Mouse (Mus musculus) gastrocnemius, adult 2 months (tissue): ENCODE data around the gene Nek6. TPM values are rescaled to one million over a fixed set of nuclear protein-coding genes. Genes with fewer than 3 reads are reported as not detected.

ENCODE experiments used
- DNase-seq: peaks from one replicate; pipeline ENCODE4 v3.0.0; 2022
- H3K27ac ChIP-seq: fragments of 200-600 bp; 2 replicates; pipeline ENCODE4 v1.8.1; 2022; ENCODE audit warnings: mild to moderate bottlenecking
- H3K4me3 ChIP-seq: fragments of 200-600 bp; 2 replicates; pipeline ENCODE4 v1.8.1; 2022; ENCODE audit warnings: mild to moderate bottlenecking, moderate library complexity
- CTCF ChIP-seq: fragments of 200-600 bp; IDR thresholded peaks from 2 replicates; pipeline ENCODE4 v1.8.1; 2022; ENCODE audit warnings: antibody characterized with exemption, mild to moderate bottlenecking, moderate library complexity
- intact Hi-C: fragments of 180-260 bp; cut with DNase I; formaldehyde crosslinking; loops from one replicate; pipeline ENCODE4 v1.15.1; 2025
- total RNA-seq, 2 experiments: library from RNA; stranded (reverse); gene quantifications; 2 replicates each; pipeline ENCODE4 v1.2.3; 2021

Gene Nek6
- total RNA-seq, 2 experiments from 2014 or later, result 4.9 to 10.7 TPM

DNA sequence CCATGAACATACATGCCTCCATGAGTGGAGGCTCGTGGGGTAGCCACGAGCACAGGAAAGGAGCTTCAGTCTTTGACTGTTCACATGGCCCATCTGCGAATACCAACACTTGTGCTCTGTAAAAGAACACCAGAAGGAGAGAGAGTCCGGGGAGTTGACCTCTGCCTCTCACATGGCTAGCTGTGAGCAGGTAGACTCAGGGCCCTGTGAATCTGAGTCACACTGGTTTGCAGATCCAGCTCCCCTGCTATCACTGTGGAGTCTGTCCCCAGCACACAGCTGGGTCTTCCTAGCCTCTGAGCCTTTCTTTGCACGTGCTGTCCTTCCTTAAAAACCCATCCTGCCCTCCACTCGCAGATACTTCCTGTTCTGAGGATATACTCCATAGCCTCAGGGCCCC is 22.3 kb downstream of the Nek6 start:
- intact Hi-C loops, result no loop called here

DNA sequence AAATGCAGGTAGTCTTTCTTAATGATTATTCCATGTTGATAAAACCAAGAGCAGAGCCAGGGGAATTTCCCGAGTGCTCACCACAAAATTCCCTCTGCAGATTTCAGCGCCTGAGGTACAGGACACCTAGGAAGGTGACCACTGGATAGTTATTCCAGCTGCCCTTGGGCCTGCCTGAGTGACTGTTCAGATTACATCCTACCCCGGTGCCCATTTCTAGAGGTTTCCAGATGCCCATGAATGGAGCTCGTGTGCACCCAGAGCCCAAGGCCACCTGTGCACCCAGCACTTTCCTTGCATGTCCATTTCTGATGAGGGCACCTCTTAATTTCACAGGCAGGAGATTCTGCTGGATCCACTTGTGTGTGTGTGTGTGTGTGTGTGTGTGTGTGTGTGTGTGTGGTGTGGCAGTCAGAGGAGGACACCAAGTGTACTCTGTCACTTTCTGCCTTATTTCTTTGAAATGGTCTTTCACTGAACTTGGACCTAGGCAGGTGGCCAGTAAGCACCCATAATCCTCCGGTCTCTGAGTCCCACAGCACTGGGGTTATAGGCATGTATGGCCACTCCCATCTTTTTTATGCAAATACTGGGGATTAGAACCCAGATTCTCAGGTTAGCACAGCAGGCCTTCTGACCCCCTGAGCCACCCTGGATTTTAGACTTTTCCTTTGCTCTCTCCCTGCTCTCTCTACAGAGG is 22.9 kb downstream of the Nek6 start:
- Histone ChIP-seq H3K4me3 (no peak overlapping the region), H3K27ac (peak overlapping the region; percentile 74)
- intact Hi-C loops, result no loop called here
- no peak for TF ChIP-seq CTCF
- no peak for DNase-seq

More for the DNA sequence above, 22.3 kb downstream of the Nek6 start:
- TF ChIP-seq CTCF, result no peak
- DNase-seq, result no peak
- H3K4me3 ChIP-seq, result no peak overlapping the region
- peak overlapping the region; percentile 74 for H3K27ac ChIP-seq

DNA sequence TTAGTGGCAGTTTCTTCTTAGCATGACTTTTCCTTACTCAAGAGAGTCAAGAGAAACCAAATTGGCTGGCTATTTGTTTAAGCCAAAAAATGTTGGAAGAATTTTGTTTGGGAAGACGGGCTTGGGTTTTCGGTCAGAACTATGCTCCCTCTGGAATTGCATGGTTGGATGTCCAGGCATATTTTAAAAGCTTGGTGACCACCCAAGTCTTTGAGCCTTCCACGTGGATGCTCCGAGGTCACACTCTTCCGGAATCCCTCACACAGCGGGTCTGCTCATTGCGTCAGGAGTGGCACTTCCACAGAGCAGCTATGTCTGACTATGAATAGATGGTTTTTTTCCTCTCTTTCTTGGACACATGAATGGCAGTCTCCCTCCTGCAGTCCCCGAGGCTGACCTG is 23.6 kb downstream of the Nek6 start:
- DNase-seq, result no peak
- Histone ChIP-seq H3K4me3 (no peak overlapping the region; the same call in 1 of the 2 replicates), H3K27ac (peak overlapping the region; percentile 44)
- TF ChIP-seq CTCF, result no peak
- intact Hi-C loops, result no loop called here

DNA sequence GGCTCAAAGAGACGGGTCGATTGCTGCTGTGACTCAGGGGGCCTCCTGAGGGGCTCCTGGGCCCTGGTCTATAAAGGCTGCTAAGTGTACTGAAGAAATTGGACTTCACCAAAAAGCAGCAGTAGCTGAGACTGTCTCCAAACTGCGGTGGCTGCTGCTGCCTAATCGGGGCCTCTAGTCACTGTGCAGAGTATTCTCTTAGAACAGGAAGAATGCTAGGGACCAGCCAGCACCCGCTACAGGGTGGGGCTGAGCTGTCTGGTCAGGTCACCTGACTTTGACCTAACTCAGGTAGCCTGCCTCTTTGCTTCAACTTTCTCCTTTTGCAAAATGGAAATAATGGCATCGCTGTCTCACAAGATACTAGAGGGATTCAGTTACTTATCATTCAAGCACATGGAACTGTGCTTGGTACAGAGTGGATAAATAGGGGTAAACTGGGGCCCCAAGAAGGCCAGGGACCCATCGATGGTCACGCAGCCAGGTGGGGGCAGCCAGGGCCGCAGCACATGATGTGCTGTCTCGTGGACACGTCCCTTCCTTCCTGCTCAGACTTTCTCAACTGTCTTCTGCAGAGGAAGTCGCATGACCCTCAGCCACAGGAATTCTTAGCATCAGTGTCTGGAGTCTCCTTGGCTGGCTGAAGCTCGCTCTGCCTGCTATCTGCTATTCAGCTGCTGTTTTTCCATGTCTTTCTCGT is 24.2 kb downstream of the Nek6 start:
- no peak for TF ChIP-seq CTCF
- Histone ChIP-seq H3K27ac (peak overlapping the region; percentile 44), H3K4me3 (no peak overlapping the region; the same call in 1 of the 2 replicates)
- intact Hi-C loops, result no loop called here
- DNase-seq, result no peak

DNA sequence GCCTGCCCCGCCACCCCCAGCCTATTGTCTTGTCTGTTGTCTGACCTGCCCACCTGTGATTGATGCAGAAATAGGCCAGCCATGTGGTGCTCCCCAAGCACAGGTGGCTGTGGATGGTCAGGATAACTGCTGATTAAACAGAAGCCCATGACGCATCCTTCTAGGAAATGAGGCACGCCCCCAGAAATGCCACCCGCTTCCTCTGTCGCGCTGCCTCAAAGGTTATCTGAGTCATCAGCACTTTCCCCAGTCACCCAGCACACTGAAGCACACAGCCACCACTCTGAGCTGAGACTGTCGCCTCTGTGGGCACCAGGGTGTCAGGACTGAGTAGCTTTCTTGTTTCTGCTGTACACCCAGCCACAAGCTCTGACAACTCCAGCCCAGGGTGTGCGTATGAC is 24.9 kb downstream of the Nek6 start:
- Histone ChIP-seq H3K27ac (peak overlapping the region; percentile 46), H3K4me3 (no peak overlapping the region)
- TF ChIP-seq CTCF, result no peak
- DNase-seq, result peak; percentile 46
- intact Hi-C loops, result no loop called here

DNA sequence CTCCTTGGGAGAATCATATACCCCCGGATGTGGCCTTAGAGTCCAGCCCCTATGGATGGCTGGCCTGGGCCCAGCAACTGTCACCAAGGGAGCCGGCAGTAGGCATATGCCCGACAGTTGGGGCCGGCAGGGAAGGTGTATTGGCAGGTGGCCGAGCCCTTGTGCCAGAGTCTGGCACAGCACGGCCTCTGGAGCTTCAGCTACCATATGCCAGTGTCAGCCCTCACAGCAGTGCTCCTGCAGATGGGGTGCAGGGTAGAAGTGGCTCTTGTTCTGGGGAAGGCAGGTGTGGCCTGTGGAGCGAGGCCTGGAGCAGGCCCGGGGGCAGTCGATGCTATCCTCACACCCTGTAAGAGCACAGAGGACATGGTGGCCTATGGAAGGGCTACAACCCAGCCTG is 28.2 kb downstream of the Nek6 start:
- Histone ChIP-seq H3K4me3 (no peak overlapping the region), H3K27ac (peak overlapping the region; percentile 8; the same call in 1 of the 2 replicates)
- DNase-seq, result no peak
- intact Hi-C loops, result no loop called here
- TF ChIP-seq CTCF, result no peak

DNA sequence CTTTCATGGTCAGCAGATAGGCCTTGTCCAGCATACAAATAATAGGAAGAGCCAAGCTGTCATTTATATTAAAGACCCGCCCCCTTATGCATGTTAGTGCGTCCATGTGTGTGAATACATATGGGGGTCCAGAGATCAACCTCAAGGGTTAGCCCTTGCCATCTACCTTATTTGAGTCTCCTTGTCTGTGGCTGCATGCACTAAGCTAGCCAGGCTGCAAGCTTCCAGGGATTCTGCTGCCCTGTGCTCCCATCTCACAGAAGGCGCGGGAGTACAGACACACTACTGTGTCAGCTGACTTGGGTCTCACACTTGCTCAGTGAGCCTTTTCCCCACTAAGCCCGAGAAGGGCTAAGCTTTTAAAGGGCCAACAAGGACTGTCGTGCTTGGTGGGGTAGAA is 29.2 kb downstream of the Nek6 start:
- DNase-seq, result no peak

DNA sequence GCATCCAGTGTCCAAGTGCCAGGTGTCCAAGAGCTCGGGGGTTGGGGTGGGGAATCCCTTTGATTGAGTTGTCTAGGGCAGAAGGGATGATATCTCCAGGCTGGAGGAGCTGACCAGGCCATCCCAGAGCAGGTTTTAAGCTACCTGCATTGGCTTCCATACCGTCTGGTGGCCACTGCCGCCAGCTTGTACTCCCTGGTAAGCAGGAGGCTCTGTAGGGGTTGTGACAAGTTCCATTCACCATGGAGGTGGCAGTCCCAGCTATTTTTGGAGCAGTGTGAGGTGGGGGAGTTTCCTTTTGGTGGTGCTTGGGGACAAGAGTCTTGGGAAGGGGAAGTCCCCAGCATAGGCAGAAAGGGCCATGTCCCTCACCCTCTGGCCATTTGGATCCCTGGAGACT is 29.7 kb downstream of the Nek6 start:
- no peak overlapping the region for H3K4me3 ChIP-seq
- no peak overlapping the region for H3K27ac ChIP-seq
- TF ChIP-seq CTCF, result no peak
- DNase-seq, result no peak
- intact Hi-C loops, result no loop called here

More for the DNA sequence above, 29.2 kb downstream of the Nek6 start:
- no peak for TF ChIP-seq CTCF
- intact Hi-C loops, result no loop called here
- H3K4me3 ChIP-seq, result no peak overlapping the region
- no peak overlapping the region for H3K27ac ChIP-seq

DNA sequence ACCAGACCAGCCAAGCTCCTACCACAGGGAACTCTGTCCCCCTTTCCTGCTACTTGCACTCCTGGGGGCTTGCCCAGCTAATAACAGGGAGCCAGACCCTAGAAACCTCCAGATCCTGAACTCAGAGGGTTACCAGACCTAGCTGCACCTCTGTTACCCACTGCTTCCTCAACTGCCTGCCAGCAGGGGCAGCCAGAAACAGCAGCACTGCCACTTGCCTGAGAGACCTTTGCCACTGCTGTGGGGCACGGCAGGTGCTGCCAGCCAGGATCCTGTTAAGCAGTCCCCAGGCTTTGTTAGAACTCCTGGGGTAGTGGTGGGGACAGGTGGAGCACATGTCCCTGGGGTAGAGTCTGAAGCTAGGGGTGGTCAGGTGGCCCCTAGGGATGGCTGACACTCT is 30.1 kb downstream of the Nek6 start:
- intact Hi-C loops, result no loop called here
- TF ChIP-seq CTCF, result no peak
- Histone ChIP-seq H3K4me3 (no peak overlapping the region), H3K27ac (no peak overlapping the region)
- DNase-seq, result no peak

DNA sequence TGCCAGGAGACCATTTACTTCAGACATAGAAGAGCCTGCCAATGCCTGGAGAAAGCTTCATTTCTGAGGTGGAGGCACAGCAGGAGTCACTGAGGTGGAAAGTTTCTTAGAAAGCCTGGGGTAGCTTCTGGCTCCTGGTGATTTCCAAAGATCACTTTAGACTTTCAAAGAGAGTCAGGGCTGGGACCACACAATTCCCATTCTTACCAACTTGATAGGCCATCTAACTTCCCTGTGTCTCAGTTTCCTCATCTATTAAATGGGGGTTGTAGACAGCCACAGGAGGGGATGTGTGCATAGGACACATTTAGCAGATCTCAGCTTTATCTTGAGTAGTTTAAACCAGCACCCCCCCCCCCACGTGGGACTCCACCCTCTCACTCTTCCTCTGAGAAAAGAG is 30.9 kb downstream of the Nek6 start:
- no peak for TF ChIP-seq CTCF
- no peak overlapping the region for H3K4me3 ChIP-seq
- intact Hi-C loops, result no loop called here
- no peak overlapping the region for H3K27ac ChIP-seq
- DNase-seq, result no peak

DNA sequence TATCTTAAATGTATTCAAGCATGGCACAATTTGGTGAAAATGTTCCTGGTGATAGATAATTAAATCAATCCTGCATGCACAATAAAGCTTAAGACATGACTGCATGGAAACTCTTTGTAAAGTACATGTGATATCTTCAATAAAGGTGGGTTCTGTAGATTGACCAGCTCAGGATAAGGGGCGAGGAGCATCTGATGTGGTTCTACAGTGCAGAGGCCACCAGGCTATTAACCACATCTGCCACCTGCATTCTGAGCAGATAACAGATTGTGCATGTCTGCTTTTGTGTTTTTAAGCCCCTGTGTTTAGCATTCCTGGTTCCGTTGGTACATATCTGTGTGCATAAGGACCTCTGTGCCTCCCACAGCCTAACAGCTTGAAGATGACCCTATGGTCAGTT is 31.7 kb downstream of the Nek6 start:
- DNase-seq, result no peak
- intact Hi-C loops, result no loop called here
- Histone ChIP-seq H3K27ac (no peak overlapping the region), H3K4me3 (no peak overlapping the region)
- no peak for TF ChIP-seq CTCF

DNA sequence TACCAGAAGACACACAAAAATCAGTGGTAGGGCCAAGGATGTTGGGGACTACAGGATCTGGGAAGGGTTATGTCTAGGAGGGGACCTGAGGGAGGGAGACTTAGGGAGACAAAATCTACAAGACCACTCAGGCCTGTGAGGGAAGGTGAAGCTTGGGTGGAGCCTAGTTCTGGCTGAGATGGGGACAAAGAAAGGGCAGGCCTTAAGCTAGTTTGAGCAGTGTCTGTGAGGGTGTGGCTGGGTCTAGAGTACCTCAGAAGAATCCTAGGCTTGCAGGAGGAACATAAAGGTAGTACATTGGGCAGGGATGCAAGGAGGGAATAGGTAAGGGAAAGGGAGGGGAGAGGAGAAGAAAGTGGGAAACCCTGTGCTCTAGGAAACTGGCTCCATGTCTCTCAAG is 32.9 kb downstream of the Nek6 start:
- TF ChIP-seq CTCF, result no peak
- no peak for DNase-seq
- intact Hi-C loops, result no loop called here
- Histone ChIP-seq H3K4me3 (no peak overlapping the region), H3K27ac (no peak overlapping the region)

DNA sequence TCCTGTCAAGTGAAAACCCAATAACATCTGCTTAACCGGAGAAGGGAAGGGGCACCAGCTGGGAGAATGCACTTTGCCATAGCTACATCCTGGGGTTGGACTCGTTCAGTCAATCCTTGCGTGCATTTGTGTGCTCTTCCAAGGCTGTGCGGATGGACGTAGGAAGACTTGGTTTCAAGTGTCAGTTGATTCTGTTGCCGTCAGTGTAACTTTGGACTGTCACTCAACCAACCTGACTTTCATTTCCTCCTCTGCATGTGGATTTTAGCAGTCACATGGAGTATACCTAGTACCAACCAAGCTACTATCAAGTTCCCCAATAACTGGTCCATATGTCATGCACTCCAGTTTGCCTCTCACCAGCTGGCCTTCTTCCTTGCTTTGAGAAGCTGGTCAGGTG is 33.5 kb downstream of the Nek6 start:
- Histone ChIP-seq H3K4me3 (no peak overlapping the region), H3K27ac (peak overlapping the region; percentile 28)
- DNase-seq, result no peak
- intact Hi-C loops, result no loop called here
- TF ChIP-seq CTCF, result no peak

DNA sequence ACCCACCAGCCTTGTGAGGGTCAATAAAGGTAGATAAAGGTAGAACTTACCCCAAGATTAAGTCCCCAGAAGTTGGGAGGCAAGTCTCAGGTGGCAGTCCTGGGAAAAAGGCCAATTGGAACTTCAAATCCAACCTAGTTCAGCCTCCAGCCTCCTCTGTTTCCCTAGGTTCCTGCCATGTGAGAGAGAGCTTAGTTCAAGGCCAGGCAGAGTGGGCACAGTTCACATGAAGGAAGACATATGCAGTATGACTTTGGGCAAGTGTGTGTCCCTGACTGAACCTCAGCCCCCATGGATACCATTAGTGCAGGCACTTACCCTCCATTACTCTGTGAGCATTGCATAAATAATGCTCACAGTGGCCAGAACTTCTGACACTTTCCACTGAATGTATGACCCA is 34.3 kb downstream of the Nek6 start:
- no peak overlapping the region for H3K4me3 ChIP-seq
- intact Hi-C loops, result no loop called here
- peak overlapping the region; percentile 68 for H3K27ac ChIP-seq
- DNase-seq, result no peak
- no peak for TF ChIP-seq CTCF
